Mouse (Mus musculus): ENCODE results near the gene Hist1h2ab.
A peak's percentile ranks its signal among the peaks of the same experiment; 100 is the strongest.
"Not testable (repeated sequence)": the region's sequence is repeated elsewhere in the genome, so short reads cannot be mapped to it uniquely, and the experiment has no call there.

The Hist1h2ab gene

DNA sequence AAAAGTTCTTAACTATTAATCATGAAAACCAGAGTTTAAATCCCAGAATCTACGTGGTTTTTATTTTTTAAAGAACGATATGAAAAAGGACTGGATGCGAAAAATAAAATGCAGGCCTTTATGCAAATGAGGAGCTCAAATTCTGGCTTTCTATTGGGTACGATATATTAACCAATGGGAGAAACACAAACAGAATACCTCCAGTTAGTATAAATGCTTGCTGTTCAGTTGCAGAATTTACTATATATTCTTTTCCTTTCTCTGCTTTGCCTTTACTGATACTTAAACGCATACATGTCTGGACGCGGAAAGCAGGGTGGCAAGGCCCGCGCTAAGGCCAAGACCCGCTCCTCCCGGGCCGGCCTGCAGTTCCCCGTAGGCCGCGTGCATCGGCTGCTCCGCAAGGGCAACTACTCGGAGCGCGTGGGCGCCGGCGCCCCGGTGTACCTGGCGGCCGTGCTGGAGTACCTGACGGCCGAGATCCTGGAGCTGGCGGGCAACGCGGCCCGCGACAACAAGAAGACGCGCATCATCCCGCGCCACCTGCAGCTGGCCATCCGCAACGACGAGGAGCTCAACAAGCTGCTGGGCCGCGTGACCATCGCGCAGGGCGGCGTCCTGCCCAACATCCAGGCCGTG is at the start of gene Hist1h2ab:
Gene Hist1h2ab (plus strand): TSS at position 288 of the 639 bp plus-strand sequence.
- DNase-seq (ENCODE audit: low read depth, low spot score): peak; percentile 66

DNA sequence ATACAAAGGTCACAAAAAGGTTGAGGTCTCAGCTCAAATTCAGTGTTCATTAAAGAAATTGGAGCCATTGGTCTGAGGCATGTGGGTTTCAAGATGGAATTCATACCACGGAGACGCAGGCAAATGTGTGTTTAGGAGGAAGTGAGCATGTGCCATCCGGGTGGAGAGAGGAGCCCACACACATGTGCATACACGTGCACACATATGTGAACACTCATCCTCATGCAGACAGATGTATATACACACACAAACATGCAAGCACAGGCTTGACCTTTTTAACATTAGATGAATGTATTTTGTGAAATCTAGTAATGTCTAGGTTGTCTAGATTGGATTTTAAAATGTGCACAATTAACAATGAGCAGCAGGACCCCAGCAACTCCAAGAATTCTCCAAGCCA is 48.7 kb upstream of the Hist1h2ab start:
- no peak for DNase-seq (ENCODE audit: low read depth, low spot score)

DNA sequence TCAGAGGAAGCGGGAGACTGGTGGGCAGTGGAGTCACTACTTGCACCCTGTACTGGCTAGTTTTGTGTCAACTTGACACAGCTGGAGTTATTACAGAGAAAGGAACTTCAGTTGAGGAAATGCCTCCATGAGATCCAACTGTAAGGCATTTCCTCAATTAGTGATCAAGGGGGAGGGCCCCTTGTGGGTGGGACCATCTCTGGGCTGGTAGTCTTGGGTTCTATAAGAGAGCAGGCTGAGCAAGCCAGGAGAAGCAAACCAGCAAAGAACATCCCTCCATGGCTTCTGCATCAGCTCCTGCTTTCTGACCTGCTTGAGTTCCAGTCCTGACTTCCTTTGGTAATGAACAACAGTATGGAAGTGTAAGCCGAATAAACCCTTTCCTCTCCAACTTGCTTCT is 48.1 kb upstream of the Hist1h2ab start:
- not testable (repeated sequence) for DNase-seq (ENCODE audit: low read depth, low spot score)

DNA sequence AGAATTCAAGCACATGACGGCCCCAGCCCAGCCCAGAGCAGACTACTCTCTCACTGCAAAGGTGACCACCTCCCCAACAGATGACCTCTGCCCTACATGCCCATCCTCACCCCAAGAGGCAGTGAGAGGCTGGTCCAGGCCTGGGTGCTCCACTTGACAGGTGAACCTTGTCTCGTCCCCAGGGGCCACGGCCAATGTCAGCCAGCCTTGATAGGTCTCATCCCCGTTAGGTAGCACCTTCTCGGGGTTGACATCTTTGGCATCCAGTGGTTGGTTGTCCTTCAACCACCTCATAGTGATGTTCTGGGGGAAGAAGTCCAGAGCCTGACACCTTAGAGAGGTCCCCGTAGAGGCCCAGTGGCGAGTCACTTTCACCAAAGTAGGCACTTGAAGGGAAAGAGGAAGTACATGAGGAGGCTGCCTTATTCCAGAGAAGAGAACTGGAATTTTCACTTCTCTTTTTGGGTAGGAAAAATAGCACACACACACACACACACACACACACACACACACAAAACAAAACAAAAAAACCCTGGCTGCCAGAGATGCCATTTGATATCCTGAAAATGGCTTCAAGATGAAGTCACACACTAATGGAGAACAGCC is 45.1 kb upstream of the Hist1h2ab start:
- DNase-seq (ENCODE audit: low read depth, low spot score): no peak

DNA sequence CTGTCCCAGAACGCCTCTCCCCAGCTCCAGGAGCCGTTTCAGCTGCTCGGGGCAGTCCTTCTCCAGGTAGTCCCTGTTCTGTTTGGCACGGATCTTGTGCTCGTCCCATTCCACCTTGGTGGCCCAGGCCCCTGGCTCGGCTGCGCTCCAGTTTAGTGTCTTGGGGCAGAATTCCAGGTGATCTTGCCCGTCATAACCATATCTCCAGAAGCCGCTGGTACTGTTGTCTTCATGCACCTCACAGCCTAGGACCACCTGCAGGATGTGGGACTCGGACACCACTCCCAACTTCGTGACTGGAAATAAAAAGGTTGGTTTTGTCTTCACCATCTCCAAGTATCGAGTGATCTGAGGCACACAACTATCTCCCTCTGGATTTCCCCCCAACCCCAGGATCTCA is 44.2 kb upstream of the Hist1h2ab start:
- no peak for DNase-seq (ENCODE audit: low read depth, low spot score)

DNA sequence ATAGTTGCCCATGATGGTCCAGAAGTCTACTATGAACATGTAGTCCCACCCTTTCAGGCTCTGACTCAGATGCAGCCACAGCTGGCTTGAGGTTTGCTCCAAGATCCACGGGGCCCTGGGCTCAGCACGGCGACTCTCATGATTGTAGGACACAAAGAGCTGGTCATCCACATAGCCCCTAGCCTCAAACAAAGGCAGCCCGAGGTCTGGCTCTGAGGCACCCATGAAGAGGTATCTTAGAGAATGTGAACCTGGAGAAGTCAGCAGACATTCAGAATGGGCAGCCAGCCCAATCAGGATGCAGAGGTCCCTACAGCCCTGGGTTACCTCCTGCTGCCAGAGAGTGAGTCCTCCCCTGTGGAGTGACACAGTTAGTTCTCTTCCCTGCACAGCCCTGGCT is 42.9 kb upstream of the Hist1h2ab start:
- DNase-seq (ENCODE audit: low read depth, low spot score): no peak

DNA sequence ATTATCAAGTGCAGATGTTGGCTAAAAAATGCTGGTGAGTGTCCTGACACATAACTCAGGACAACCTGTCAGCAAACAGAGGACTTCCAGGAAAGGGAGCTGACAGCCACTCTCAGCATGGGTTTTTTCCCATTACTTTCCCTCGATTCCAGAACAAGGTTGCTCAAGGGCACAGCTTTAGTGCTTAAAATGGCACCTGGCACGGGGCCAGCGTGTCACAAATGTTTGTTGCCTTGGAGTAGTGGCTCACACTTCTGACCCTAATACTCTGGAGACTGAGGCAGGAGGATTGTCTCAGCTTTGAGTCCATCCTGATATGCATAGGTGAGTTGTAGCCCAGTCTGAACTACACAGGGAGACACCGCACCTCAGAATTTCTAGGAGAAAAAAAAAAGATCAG is 42.3 kb upstream of the Hist1h2ab start:
- DNase-seq (ENCODE audit: low read depth, low spot score): no peak

DNA sequence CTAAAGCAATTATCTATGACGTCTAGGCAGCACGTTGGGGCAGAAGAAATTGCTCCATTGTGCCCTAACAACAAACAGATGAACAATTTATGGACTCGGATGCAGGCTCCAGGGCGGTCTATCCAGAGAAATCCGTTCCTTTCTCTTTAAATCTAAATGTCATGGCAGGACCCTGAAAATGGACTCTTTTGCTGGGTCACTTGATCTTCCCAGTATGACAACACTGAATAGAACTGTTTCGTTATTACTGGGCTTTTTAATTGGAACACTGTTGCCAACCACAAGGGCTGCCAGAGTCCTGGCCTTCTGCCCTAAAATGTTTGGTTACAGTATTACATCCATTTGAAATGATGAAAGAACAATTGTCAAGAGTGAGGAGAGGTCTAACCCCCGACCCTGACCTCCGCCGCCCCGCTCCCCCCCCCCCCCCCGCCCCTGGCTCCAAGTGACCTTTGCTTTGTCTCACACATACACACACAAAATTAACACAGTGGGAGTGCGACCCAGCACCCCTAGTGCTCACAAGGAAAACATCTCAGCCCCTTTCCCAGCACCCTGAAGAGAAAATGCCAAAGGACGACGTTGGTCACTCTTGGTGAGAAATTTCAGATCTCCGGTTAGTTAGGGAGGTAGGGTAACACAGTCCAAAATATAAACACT is 41.1 kb upstream of the Hist1h2ab start:
- DNase-seq (ENCODE audit: low read depth, low spot score): no peak

DNA sequence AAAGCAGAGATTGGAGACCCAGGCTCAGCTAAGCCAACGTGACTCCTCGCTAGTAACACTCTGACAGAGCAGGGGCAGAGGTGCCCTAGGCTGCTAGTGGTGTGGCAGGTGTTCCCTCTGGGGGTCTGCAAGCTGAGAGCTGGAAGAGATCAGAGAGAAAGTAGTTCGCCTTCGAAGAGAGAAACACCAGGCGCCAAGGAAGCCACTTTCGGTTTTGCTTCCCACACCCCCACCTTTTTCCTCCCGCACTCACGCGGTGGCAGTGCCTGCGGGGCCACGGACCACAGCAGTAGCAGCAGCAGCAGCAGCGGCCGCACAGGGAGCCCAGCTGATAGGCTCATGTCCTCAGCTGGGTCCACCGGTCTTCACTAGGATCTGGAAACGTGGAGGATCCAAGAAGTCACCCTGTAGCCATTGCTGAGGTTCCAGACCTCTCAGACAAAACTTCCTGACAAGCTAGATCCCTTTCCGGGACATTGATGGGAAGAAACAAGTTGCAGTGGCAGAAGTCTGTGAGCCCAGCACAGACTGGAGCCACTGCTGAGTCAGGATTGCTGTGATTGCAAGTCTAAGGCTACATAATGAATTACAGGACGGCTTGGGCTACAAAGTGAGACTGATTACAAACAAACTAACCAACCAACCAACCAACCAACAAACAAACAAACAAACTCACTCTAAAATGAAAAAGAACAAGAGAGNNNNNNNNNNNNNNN is 40.4 kb upstream of the Hist1h2ab start, which contains the start of gene Hfe:
Gene Hfe (minus strand): TSS at position 481 of the 716 bp plus-strand sequence.
- DNase-seq (ENCODE audit: low read depth, low spot score): peak; percentile 82

DNA sequence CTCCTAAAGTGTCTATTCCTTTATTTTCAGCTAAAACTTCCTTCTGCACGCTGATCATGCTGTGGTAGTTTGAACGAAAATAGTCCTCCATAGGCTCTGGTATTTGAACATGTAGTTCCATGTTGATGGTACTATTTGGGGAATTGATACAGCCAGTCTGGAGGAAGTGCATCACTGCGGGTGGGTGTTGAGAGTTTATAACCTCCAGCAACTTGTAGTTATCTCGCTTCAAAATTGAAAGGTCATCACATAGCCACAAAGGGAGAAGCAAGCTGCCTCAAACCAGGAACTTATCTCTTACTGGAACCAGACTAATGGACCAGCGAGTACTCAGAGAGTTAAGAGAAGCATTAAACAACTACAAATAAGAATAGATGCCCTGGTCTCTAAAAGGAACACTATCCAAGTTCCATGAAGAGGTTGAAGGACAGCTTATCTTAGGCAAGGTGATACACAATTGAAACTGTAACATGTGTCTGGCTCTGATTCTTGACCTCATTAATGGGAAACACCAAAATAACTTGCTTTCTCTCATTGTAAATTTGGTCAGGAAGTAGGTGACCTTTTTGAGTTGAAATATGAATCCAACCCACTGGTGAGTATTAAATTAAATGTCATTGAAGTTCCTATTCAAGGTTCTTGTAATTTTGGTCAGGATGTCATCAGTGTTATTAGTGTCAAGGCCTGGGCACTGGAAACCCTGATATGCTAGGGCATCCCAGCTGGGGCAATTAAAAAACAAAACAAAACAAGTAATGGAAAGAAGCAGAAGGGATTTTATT is 34.5 kb upstream of the Hist1h2ab start:
- no peak for DNase-seq (ENCODE audit: low read depth, low spot score)

DNA sequence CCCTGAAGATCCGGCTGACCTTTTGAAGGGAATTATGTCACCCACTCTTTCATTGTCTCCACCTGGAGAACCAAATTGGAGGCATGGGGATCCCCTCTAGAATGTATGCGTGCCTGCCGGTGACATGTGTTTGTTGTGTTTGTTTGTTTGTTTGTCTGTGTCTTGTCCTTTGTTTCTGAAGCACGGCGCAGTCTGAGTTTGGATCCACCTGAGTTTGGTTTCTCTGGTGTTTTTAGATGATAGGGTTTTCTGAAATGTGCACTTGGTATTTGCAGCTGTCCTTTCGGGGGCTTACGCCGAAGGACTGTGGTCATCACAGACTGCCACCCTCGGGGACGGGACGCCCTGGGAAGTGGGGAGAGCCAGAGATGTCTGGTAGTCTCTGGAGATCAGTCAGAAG is 33.8 kb upstream of the Hist1h2ab start:
- no peak for DNase-seq (ENCODE audit: low read depth, low spot score)

DNA sequence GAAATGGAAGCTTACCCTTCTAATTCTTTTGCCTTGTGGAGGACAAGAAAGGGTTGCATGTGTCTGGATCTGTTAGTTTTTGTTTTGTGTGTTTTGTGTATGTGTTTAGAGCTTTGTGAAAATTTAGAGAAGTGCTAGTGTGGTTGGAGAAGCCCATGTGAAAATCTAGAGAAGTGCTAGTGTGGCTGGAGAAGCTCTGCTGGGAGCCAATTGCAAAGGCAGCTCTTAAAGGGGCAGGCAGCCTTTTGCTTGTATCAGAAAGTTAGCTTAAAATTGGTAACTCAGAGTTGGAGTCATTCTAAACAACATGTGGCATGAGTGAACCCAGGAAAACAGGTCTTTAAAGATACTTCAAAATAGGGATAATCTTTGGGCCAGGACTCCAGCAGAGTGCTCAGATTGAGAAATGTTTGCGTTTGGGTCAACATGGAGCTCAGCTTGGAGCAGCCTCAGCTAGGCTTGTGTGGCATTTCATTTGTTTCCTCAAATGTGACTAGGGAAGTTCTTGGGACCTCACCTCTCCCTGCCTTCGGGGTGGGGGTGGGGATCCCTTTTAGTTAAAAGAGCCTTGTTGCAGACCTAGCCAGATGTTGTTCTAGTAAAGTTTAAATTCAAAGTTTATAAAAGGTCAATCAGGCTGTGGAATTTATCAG is 33.2 kb upstream of the Hist1h2ab start:
- not testable (repeated sequence) for DNase-seq (ENCODE audit: low read depth, low spot score)

DNA sequence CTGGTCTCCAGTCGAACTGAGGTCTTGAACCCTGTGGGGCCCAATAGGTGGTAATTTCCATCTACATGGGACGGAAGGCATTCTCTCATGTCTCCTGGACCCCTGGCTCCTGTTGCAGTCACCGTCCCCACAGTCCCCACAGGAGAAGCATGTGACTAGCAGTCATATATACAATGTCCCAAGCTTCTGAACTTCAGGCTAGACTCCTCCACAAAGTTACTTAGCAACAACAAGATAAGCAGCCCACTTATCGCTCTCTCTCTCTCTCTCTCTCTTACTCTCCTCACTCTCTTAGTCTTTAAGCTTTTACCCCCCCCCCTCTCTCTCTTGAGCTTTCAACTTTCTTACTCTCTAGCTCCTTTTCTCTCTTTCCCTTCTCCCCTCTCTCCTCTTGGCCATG is 26.7 kb upstream of the Hist1h2ab start:
- DNase-seq (ENCODE audit: low read depth, low spot score): no peak

DNA sequence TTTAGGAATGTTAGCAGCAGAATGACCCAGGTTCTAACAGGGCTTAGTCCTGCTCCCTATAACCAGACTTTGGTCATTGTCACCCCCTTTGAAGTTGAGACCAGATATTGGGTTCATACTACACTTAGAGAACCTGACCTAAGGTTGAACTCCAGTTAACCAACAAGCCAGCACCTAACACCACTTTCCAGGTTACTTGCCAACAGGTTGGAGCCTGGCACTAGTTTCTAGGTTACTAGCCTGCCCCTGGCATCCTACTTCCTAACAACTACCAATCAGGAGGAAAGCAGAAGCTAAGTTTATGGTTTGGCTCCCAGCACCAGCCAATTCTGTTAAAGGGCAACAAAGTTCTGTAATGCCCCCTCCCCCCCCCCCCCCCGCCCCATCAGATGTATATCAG is 25.7 kb upstream of the Hist1h2ab start:
- DNase-seq (ENCODE audit: low read depth, low spot score): no peak

DNA sequence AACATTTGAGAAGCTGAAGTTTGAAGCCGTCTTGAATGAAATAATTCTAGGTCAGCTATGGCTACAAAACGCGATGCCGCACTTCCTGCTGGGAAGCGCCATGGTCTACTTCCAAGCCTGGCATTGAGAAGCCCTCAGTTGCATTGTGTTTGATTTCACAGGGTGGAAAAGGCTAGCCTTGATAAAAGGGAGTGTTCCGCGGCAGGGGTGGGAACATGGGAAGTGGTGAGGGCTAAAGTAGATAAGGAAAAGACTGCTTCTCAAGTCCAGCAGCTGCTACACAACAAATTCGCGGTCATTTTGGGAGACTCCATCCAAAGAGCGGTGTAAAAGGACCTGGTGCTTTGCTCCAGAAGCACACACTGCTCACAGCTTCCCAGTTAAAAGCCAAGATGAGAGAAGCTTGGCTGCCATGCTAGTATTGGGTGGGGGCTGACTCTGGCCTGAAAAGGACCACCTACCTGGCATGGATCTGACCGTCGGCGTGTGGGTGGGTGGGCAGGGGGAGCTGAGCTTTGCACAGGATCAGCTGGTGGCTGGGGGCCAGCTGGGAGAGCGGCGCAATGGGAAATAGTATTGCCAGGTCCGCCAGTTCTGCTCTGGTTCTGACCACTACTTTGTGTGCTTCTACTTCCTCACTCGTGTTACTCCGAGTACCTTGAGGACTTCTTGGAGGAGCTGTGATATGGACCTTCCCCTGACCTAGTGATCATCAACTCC is 22.3 kb upstream of the Hist1h2ab start:
- DNase-seq (ENCODE audit: low read depth, low spot score): no peak

DNA sequence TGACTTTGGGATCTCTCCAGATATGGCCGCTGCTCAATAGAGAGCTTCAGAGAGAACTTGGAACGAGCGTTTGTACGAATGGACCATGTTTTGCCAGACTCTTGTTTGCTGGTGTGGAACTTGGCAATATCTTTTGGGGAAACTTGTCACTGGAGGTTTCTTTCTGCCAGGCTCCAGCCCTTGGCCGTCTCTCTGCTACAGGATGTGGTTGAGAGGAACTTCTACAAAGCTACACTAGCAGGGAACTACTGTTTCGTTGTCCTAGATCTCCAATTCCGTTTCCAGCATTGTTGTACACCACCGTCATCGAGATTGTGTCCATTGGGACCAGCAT is 21.8 kb upstream of the Hist1h2ab start:
- DNase-seq (ENCODE audit: low read depth, low spot score): no peak

DNA sequence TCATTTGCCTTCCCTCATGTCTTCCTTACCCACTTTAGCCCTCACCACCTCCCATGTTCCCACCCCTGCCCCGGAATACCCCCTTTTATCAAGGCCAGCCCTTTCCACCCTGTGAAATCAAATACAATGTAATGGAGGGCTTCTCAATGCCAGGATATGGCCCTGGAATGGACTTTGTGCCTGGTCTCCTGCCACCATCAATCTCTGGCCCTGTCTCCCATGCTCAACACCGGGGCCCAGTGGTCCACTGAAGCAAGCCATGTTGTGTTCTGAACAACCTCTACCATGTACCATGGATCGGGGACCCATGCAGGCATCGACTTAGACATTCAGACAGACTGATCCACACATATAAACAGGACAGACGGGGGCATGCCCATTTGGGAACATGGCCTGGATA is 21.2 kb upstream of the Hist1h2ab start:
- no peak for DNase-seq (ENCODE audit: low read depth, low spot score)

DNA sequence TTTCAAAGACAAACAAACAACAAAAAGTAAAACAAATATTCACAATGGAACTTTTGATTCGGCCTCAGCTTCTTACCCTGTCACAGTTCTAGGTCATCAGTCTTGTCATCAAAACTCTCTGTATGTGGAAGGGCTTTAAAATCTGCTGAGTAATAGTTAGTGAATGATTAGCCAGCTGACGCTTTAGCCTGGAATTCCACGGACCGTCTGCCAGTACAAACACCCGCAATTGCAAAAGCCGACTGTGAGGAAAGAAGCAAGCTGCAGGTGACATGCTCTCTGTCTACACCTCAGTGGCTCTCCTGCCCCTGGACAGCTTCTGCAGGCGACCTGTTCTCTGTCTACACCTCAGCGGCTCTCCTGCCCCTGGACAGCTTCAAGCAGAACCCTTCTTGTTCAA is 20.4 kb upstream of the Hist1h2ab start:
- no peak for DNase-seq (ENCODE audit: low read depth, low spot score)

DNA sequence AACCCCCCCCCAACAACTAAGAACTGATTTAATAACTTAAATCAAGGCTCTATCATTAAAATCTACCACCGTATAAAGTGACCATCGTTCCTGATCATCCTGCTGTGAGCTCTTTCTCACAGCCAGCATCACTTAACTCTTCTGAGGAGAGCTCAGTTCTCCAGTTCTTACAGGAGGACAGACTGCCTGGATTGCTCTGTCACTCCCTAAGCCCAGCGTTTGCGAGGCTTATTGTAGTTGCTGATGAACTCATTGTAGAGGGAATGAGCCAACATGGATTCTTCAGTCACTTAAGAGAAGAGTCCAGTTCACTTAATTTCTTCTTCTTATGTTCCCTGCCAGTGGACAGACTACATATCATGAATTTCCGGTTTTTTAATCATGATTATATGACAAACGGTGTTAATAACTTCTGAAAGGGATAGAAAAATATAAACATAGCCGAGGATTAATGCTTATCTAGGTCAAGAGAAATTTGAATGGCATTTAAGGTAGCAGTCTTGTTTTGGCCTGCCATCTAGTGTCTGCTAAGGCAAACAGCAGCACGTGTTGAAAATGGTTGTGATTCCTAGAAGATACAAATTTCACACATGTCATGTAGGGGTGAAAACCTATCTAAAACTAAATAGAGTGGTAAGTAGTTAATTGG is 18.6 kb upstream of the Hist1h2ab start:
- peak; percentile 77 for DNase-seq (ENCODE audit: low read depth, low spot score)

DNA sequence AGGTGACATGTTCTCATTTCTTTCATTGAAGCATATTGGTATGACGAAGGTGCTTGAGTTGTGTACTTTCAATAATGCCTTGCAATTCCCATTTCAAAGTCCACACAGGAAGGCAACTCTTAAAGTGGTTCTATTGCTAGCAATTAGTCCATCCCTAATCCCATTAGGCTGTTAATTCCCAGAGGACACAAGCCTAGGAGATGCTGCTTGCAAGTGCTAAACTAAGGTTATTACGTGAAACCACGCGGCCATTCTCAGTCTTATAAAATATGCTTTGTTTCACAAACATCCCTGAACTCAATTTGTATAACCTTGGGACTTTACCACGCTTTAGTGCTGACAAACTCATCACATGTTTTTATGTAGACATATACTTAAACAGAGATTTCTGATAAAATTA is 13.8 kb upstream of the Hist1h2ab start:
- no peak for DNase-seq (ENCODE audit: low read depth, low spot score)
